Mouse (Mus musculus) heart, postnatal 0 days (tissue): ENCODE results near the gene Poc1b. TPM values are rescaled to one million over a fixed set of nuclear protein-coding genes. Genes with fewer than 3 reads are reported as not detected.
A peak's percentile ranks its signal among the peaks of the same experiment; 100 is the strongest.
"Not testable (repeated sequence)": the region's sequence is repeated elsewhere in the genome, so short reads cannot be mapped to it uniquely, and the experiment has no call there.

Experiments used
- ATAC-seq: fragments of 200-750 bp; cut with Nextera tagmentation; 2 replicates; pipeline ENCODE4 v1.8.0; 2017; ENCODE audit warnings: low read depth, moderate number of reproducible peaks, moderate library complexity; ENCODE audit not compliant: insufficient read depth
- DNase-seq: peaks from one replicate; pipeline ENCODE4 v3.0.0-alpha.2; 2016; ENCODE audit warnings: low spot score
- H3K27ac ChIP-seq: fragments of 300-500 bp; sonication (generic); 2 replicates; pipeline ENCODE4 v1.5.1; 2014; ENCODE audit warnings: low read depth, mild to moderate bottlenecking
- H3K27me3 ChIP-seq: fragments of 300-500 bp; sonication (generic); 2 replicates; pipeline ENCODE4 v1.6.1; 2014; ENCODE audit warnings: low read length, mixed read lengths; ENCODE audit not compliant: control insufficient read depth, insufficient read depth
- H3K36me3 ChIP-seq: fragments of 300-500 bp; sonication (generic); replicated peaks from 2 replicates; pipeline ENCODE4 v1.6.1; 2014; ENCODE audit warnings: low read length, mixed read lengths; ENCODE audit not compliant: control insufficient read depth, insufficient read depth
- H3K4me1 ChIP-seq: fragments of 300-500 bp; sonication (generic); 2 replicates; pipeline ENCODE4 v1.6.1; 2014; ENCODE audit warnings: antibody characterized with exemption; ENCODE audit not compliant: control insufficient read depth, insufficient read depth
- H3K4me2 ChIP-seq: fragments of 300-500 bp; sonication (generic); 2 replicates; pipeline ENCODE4 v1.6.1; 2014; ENCODE audit warnings: low read depth, mild to moderate bottlenecking, low read length, moderate library complexity
- H3K4me3 ChIP-seq: fragments of 300-500 bp; sonication (generic); 2 replicates; pipeline ENCODE4 v1.5.1; 2014; ENCODE audit warnings: low read depth, low read length
- H3K9ac ChIP-seq: fragments of 300-500 bp; sonication (generic); replicated peaks from 2 replicates; pipeline ENCODE4 v1.6.1; 2014; ENCODE audit warnings: low read depth, low read length, mixed read lengths
- H3K9me3 ChIP-seq: fragments of 300-500 bp; sonication (generic); replicated peaks from 2 replicates; pipeline ENCODE4 v1.6.1; 2016; ENCODE audit warnings: low read length; ENCODE audit not compliant: control insufficient read depth
- CTCF ChIP-seq: IDR thresholded peaks from 2 replicates; pipeline ENCODE4 v1.5.1; 2016; ENCODE audit warnings: antibody characterized with exemption, control low read depth, low read depth
- EP300 ChIP-seq: IDR thresholded peaks from 2 replicates; pipeline ENCODE4 v1.6.1; 2016; ENCODE audit warnings: antibody characterized with exemption, low read depth
- WGBS: fragments of 180-500 bp; shearing (Covaris S2); extraction: QIAGEN DNeasy Blood & Tissue Kit; methylation state at CpG from one replicate; pipeline ENCODE4 v1.1.7; 2014; 5-methylcytosine and 5-hydroxymethylcytosine counted together
- polyA plus RNA-seq: library from polyadenylated mRNA; unstranded; fragments of >200 nt; fragmentation: Nextera tagmentation; extraction: Ambion mirVana; gene quantifications from 2 replicates; pipeline ENCODE4 v1.2.1, GENCODE M21; 2015
- total RNA-seq: library from RNA; depleted of rRNA; stranded (reverse); fragments of >200 nt; gene quantifications from 2 replicates; pipeline ENCODE4 v1.2.3, GENCODE M21; 2014; ENCODE audit warnings: low replicate concordance

Poc1b gene
- total and polyA plus RNA-seq, 2 experiments from 2014 or later, result 3.2 to 5.2 TPM

DNA sequence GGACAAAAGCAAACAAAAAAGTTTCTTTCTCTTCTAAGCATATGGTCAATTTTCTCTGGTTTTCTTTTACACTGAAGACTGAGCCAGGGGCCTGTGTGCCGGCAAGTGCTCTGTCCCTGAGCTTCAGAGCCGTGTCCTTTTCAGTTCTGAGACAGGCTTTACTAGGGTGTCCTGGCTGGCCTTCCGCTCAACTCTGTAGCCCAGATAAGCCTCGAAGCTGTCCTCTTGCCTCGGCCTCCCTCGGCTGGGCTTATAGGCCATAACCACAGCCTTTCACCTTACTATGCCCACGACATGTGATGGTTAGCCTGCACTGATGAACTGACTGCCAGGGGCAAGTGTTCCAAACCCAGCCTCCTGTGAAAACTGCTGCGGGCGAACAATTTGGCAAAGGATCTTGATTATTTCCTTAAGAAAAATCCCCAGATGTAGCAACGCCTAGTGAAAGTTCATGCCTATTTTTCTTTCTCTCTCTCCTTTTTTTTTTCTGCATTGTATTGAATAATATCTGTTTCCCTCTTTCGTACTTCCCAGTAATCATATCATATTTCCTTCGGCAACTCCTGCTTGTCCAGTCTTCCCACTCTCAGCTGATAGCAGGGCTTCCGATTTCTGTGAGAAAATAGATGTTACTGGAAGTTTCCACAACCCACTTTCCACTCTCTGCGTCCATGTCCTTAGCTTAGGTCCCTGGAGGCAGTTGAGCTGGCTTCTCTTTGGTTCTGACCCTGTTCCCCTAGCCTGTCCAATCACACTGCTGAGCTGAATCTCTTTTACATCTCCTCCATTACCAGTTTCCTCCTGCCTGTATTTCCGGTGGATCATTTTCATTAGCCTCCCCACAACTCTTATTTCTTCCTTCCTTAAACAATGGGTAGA, 107.8 kb downstream of the Poc1b start:
- no peak overlapping the region for H3K4me2 ChIP-seq
- H3K4me3 ChIP-seq, result no peak overlapping the region
- TF ChIP-seq EP300 (no peak), CTCF (no peak)
- H3K27ac ChIP-seq, result peak overlapping the region; percentile 56
- ATAC-seq (peak; percentile 49), DNase-seq (peak; percentile 24)
- no peaks in the 10 kb centered on the region for H3K36me3 ChIP-seq
- no peaks in the 10 kb centered on the region for H3K4me1 ChIP-seq
- WGBS, result 49% methylated on average over 15 of the region's 15 CpGs
- H3K27me3 ChIP-seq, result no peaks in the 10 kb centered on the region
- H3K9ac ChIP-seq, result no peak overlapping the region
- H3K9me3 ChIP-seq, result no peaks in the 10 kb centered on the region

DNA sequence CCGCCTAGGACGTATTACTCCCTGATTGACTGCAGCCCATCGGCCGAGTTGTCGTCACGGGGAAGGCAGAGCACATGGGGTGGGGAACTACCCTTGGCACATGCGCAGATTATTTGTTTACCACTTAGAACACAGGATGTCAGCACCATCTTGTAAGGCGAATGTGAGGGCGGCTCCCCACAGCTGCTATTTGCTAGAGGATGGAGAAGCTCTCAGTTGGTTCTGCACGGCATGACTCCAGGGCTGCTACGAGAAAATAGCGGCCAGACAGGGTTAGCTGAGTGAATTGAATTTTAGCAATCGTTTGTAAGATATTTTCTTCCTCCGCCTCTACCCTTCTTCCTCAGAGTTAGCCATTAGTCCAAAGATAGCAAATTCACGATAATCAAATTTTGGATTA, 109.7 kb downstream of the Poc1b start:
- H3K27me3 ChIP-seq, H3K27ac ChIP-seq, H3K4me1 ChIP-seq, DNase-seq, H3K9me3 ChIP-seq, H3K36me3 ChIP-seq, ATAC-seq, H3K4me2 ChIP-seq, H3K9ac ChIP-seq, H3K4me3 ChIP-seq: not testable (repeated sequence)
- 91% methylated on average over 15 of the region's 15 CpGs for WGBS

DNA sequence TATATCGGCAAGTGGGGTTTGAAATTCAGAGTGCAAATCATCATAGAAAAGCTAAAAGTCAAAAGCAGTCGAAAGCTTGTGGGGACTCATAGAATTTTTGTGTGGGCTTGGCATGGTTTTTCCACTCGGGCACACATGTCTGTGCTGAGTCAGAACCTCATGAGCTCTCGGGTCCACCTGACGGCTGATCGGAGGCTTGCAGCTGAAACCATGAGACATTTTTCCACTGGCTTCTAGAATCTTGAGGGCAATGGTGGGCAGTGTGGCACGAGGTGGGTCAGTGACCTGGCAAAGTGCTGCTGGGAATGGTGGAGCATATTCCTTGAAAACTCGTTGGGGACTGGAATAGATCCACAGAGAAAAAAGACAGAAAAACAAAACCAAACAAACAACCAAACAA, 114.7 kb downstream of the Poc1b start:
- no peak overlapping the region for H3K9ac ChIP-seq
- TF ChIP-seq EP300 (no peak), CTCF (no peak)
- H3K9me3 ChIP-seq, result no peaks in the 10 kb centered on the region
- 91% methylated on average over 8 of the region's 8 CpGs for WGBS
- H3K4me2 ChIP-seq, result no peak overlapping the region
- ATAC-seq (no peak), DNase-seq (no peak)
- no peaks in the 10 kb centered on the region for H3K36me3 ChIP-seq
- no peak overlapping the region for H3K27ac ChIP-seq
- no peaks in the 10 kb centered on the region for H3K4me1 ChIP-seq
- no peaks in the 10 kb centered on the region for H3K27me3 ChIP-seq
- H3K4me3 ChIP-seq, result no peak overlapping the region

DNA sequence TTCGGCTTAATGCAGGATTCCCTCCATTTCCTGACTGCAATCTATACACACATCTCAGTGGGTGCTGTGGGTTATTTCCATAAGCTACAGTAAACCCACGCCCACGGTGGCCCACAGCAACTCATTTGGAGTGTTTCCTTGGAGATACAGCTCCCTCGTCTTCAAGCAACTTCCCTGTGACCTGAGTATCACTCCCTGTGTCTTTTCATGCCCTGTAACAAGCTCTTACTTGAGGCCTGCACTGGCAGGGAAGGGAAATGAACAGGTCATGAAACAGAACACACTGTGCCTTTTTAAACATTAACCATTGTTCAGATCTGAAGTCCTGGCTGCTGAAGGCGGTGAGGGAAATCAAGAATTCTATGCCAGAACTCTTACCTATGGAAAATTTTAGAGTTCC, 115.9 kb downstream of the Poc1b start:
- DNase-seq (no peak), ATAC-seq (no peak)
- TF ChIP-seq EP300 (no peak), CTCF (no peak)
- Histone ChIP-seq H3K4me1 (no peaks in the 10 kb centered on the region), H3K36me3 (no peaks in the 10 kb centered on the region), H3K9me3 (no peaks in the 10 kb centered on the region), H3K27ac (no peak overlapping the region), H3K27me3 (no peaks in the 10 kb centered on the region), H3K4me2 (no peak overlapping the region), H3K9ac (no peak overlapping the region), H3K4me3 (no peak overlapping the region)
- 79% methylated on average over 5 of the region's 5 CpGs for WGBS

DNA sequence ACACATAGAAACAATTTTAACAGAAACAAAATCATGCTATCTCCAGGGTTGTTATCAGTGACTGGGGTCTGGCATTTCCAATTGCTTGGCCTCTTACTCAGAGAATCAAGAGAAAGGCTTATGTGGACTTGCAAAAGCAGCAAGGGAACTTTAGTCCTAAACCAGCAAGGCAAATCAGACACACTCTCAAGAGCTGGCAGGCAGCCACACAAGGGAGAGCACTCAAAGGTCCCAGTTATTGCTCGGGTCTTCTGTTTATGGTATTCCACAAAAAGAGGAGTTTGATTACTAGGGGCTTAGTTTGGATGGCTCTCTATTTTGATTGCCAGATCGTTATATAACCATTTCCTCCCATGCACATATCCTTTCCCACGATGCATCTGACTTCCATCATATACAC, 117.4 kb downstream of the Poc1b start:
- DNase-seq (no peak), ATAC-seq (no peak)
- H3K27ac ChIP-seq, result no peak overlapping the region
- no peak overlapping the region for H3K4me2 ChIP-seq
- WGBS, result 37% methylated on average over 3 of the region's 3 CpGs
- peaks cover 8% of the 10 kb centered on the region for H3K4me1 ChIP-seq
- H3K27me3 ChIP-seq, result no peaks in the 10 kb centered on the region
- TF ChIP-seq CTCF (no peak), EP300 (no peak)
- no peaks in the 10 kb centered on the region for H3K9me3 ChIP-seq
- no peak overlapping the region for H3K4me3 ChIP-seq
- no peak overlapping the region for H3K9ac ChIP-seq
- H3K36me3 ChIP-seq, result no peaks in the 10 kb centered on the region

DNA sequence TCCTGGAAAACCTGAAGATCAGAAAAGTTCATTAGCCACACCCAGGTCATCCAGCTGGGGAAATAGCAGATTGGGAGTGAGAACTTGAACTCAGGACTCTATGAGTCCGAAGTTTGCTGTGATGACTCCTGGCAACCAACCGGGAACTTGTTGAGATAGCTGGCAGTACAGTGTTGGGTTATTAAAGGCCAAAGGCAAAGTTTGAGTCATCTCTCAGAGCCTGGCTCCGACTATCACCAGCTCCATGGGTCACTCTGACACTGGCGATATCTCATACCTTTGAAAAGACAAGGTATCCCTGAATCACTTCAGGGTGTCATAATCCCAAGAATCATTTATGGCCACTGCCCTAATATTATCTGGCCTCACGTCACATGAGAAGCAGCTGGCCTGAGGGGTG, 119.9 kb downstream of the Poc1b start:
- WGBS, result 71% methylated on average over 5 of the region's 5 CpGs

More for the DNA sequence above, 119.9 kb downstream of the Poc1b start:
- H3K27me3 ChIP-seq, result no peaks in the 10 kb centered on the region
- TF ChIP-seq EP300 (no peak), CTCF (no peak)
- H3K9me3 ChIP-seq, result no peaks in the 10 kb centered on the region
- no peak overlapping the region for H3K4me2 ChIP-seq
- no peaks in the 10 kb centered on the region for H3K36me3 ChIP-seq
- peaks cover 8% of the 10 kb centered on the region for H3K4me1 ChIP-seq
- H3K27ac ChIP-seq, result no peak overlapping the region
- ATAC-seq (no peak), DNase-seq (no peak)
- no peak overlapping the region for H3K9ac ChIP-seq
- no peak overlapping the region for H3K4me3 ChIP-seq
